Mouse (Mus musculus): ENCODE measurements around the gene Dhx35. TPM values are rescaled to one million over a fixed set of nuclear protein-coding genes. Genes with fewer than 3 reads are reported as not detected.
A peak's percentile ranks its signal among the peaks of the same experiment; 100 is the strongest.

The Dhx35 gene
- polyA plus RNA-seq, 1 experiment from 2014 or later = 19.2 TPM

- WGBS = 57% methylated on average over 11 of the region's 11 CpGs
- H3K4me1 ChIP-seq = no peaks in the 10 kb centered on the region
These were observed 68.9 kb downstream of the Dhx35 start for GRCm38 (mm10) chr2:158863341-158864125.

GRCm38 (mm10) chr2:158864126-158864458 is 69.5 kb downstream of the Dhx35 start:
- Histone ChIP-seq H3K27ac (no peak overlapping the region), H3K27me3 (ENCODE audit: poor library complexity, severe bottlenecking) (no peaks in the 10 kb centered on the region), H3K9me3 (no peaks in the 10 kb centered on the region), H3K36me3 (replicated peaks) (0 out of 2 replicates have a peak, but pooled peaks cover 2% of the 10 kb centered on the region), H3K4me3 (no peak overlapping the region), H3K4me1 (peaks cover 1% of the 10 kb centered on the region; the same call in 1 of the 2 replicates)
- no peak for DNase-seq (ENCODE audit: extremely low spot score, low spot score)
- 82% methylated on average over 4 of the region's 4 CpGs for WGBS

More at GRCm38 (mm10) chr2:158863341-158864125, 68.9 kb downstream of the Dhx35 start:
- Histone ChIP-seq H3K4me3 (no peak overlapping the region), H3K27ac (no peak overlapping the region), H3K36me3 (replicated peaks) (0 out of 2 replicates have a peak, but pooled peaks cover 2% of the 10 kb centered on the region), H3K9me3 (no peaks in the 10 kb centered on the region), H3K27me3 (ENCODE audit: poor library complexity, severe bottlenecking) (no peaks in the 10 kb centered on the region)
- DNase-seq (ENCODE audit: extremely low spot score, low spot score) = peak; percentile 61

DNA sequence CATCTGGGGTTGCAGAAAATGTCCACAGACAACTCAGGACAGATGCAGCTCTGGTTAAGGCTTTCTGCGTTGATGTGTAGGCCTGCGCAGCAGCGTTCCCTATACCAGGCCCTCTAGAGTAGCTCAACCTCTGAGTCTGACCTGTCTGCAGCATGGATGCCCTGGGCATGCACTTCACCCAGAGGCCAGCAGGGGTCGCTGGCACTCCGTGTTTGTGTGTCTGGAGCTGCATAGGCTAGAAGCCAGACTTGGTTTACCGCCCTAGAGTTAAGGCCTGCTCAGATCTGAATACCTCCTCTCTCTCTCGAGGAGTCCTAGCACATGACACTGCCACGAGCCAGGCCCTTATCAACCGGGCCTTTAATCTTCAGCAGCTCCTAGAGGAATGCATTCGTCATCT is 70.8 kb downstream of the Dhx35 start:
- Histone ChIP-seq H3K4me3 (no peak overlapping the region), H3K4me1 (peaks cover 13% of the 10 kb centered on the region), H3K27ac (no peak overlapping the region), H3K9me3 (no peaks in the 10 kb centered on the region), H3K36me3 (replicated peaks) (no peaks in the 10 kb centered on the region), H3K27me3 (ENCODE audit: poor library complexity, severe bottlenecking) (no peaks in the 10 kb centered on the region)
- DNase-seq (ENCODE audit: extremely low spot score, low spot score) = peak; percentile 82
- 34% methylated on average over 10 of the region's 10 CpGs for WGBS

DNA sequence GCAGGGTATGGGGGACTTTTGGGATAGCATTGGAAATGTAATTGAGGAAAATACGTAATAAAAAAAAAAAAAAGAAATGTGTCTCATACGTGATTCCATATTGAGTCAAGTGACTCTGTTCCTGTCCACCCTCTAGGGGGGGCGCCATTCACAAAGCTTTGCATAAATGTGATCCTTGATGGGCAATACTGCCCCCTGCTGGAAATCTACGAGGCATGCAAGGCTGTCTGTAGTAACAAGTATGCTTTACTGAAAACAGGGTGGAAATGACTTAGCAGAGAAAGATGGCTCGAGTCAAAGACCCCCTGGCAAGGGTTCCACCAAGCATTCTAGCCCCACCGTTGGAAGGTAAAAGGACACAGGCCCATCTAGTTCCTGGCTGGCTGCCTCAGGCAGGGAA is 92.0 kb downstream of the Dhx35 start:
- Histone ChIP-seq H3K27me3 (ENCODE audit: poor library complexity, severe bottlenecking) (no peaks in the 10 kb centered on the region), H3K4me1 (no peaks in the 10 kb centered on the region), H3K36me3 (replicated peaks) (no peaks in the 10 kb centered on the region), H3K27ac (no peak overlapping the region), H3K4me3 (no peak overlapping the region), H3K9me3 (no peaks in the 10 kb centered on the region)
- 50% methylated on average over 6 of the region's 6 CpGs for WGBS
- no peak for DNase-seq (ENCODE audit: extremely low spot score, low spot score)

- no peak overlapping the region for H3K27ac ChIP-seq
- no peaks in the 10 kb centered on the region for H3K36me3 ChIP-seq (replicated peaks)
- no peak for DNase-seq (ENCODE audit: extremely low spot score, low spot score)
- 86% methylated on average over 5 of the region's 5 CpGs for WGBS
- H3K27me3 ChIP-seq (ENCODE audit: poor library complexity, severe bottlenecking) = no peaks in the 10 kb centered on the region
- no peaks in the 10 kb centered on the region for H3K4me1 ChIP-seq
- no peaks in the 10 kb centered on the region for H3K9me3 ChIP-seq
- no peak overlapping the region for H3K4me3 ChIP-seq
These were observed 93.9 kb downstream of the Dhx35 start for GRCm38 (mm10) chr2:158888531-158888930.

DNA sequence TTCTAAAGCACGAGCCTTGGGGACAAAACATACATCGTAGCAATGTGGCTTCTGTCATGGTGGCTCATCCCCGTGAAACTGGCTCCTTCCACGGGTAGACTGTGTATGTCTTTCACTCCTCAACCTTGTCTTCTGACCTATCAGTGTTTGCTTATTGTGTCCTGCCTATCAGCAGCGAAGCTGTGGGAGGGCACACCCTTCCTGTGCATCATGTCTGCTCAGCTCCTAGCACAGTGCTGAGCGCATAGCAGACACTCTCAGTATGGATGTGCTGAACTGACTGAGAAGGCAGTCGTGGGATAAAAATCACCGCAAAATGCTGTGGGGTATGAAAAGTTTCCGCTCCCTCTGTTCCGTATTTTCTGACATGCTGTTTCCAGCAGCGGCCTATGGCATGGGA is 94.6 kb downstream of the Dhx35 start:
- H3K27ac ChIP-seq = no peak overlapping the region
- no peak for DNase-seq (ENCODE audit: extremely low spot score, low spot score)
- H3K4me3 ChIP-seq = no peak overlapping the region
- no peaks in the 10 kb centered on the region for H3K4me1 ChIP-seq
- no peaks in the 10 kb centered on the region for H3K36me3 ChIP-seq (replicated peaks)
- 64% methylated on average over 11 of the region's 11 CpGs for WGBS
- H3K27me3 ChIP-seq (ENCODE audit: poor library complexity, severe bottlenecking) = no peaks in the 10 kb centered on the region
- no peaks in the 10 kb centered on the region for H3K9me3 ChIP-seq

DNA sequence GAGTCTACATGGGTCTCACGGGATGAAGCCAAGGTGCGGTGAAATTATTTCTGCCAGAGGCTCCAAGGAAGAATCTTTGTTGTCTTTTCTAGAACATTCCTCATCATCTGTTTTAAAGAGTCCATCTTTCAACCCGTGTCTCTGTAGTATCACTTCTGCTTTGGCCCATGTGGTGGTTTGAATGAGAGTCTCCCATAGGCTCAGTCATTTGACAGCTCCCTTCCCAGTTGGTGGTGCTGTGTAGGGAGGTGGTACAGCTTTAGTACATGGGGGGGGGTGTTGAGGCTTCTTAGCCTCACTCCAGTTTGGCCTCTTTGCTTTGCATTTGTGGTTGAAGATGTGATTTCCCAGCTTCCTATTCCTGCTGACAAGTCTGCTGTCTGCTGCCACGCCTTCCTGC is 96.7 kb downstream of the Dhx35 start:
- 95% methylated on average over 4 of the region's 4 CpGs for WGBS
- H3K4me3 ChIP-seq = no peak overlapping the region
- no peaks in the 10 kb centered on the region for H3K9me3 ChIP-seq
- no peaks in the 10 kb centered on the region for H3K36me3 ChIP-seq (replicated peaks)
- H3K27ac ChIP-seq = no peak overlapping the region
- H3K4me1 ChIP-seq = no peaks in the 10 kb centered on the region
- DNase-seq (ENCODE audit: extremely low spot score, low spot score) = no peak
- no peaks in the 10 kb centered on the region for H3K27me3 ChIP-seq (ENCODE audit: poor library complexity, severe bottlenecking)

DNA sequence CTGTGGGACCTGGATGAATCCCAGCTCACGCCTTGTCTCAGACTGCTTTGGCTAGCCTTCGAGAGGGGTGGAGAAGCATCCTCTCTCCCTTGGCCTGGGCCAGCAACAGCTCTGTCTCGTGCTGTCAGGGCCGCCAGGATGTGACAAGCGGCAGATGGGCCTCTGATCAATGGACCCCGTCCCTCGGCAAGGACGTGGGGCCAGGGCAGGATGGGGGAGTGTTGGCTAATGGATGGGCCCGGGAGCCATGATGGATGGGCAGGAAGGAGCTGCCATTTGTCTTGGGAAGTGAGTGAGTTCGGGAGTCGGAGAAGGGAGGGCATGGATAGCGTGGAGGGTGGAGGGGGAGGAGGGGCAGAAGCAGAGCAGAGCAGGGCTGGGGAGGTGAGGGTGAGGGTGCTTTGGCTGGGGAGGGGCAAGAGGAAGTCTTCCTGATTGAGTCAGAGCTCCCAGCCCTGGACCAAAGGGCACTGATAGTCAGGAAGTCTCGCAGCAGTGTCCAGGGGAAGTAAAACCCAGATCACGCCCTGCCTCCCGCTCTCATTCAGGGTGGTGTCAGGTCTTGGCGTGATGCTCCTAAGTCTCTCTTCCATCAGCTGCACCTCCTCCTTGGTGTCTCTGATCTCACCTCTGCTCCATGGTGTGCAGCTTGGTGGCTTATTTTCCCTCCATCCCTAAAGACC is 98.7 kb downstream of the Dhx35 start:
- no peak overlapping the region for H3K4me3 ChIP-seq
- H3K27me3 ChIP-seq (ENCODE audit: poor library complexity, severe bottlenecking) = no peaks in the 10 kb centered on the region
- H3K9me3 ChIP-seq = no peaks in the 10 kb centered on the region
- no peak overlapping the region for H3K27ac ChIP-seq
- H3K4me1 ChIP-seq = 0 out of 2 replicates have a peak, but pooled peaks cover 2% of the 10 kb centered on the region
- no peak for DNase-seq (ENCODE audit: extremely low spot score, low spot score)
- 82% methylated on average over 16 of the region's 16 CpGs for WGBS
- no peaks in the 10 kb centered on the region for H3K36me3 ChIP-seq (replicated peaks)

DNA sequence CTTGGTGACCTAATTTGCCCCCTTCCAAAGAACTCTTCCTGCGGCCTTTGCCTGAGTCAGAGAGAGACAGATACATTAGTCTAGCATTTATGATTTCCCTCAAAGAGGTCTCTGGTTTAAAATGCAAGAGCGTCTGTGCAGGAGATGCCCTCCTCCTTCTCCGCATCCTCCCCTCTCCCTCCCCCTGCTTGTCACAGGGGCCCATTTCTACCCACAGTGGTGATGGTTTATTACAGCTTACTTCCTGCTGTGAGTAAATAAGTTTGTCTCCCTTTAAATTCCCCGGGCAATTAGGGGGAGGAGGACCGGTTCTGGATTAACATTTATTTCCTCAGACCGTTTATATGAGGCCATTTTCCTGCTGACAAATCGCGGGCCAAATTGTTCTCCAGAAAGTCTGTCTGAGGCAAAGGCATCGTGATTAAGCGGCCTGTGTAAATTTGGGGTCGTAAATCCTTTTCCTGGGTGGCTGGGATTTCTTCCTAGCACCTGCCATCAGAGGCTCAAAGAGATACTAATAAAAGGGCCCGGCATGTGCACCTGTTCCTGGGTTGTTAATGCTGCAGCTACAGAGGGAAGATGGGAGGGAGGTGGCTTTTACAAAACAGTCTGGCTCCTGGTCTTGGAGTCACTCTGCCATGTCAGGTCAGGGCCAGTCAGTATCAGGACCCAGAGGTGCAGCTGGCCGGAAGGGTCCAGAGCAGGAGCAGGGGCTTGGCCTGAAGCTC is 104.0 kb downstream of the Dhx35 start:
- 56% methylated on average over 13 of the region's 13 CpGs for WGBS
- Histone ChIP-seq H3K9me3 (no peaks in the 10 kb centered on the region), H3K36me3 (replicated peaks) (no peaks in the 10 kb centered on the region), H3K4me3 (no peak overlapping the region), H3K4me1 (peaks cover 10% of the 10 kb centered on the region; the same call in 1 of the 2 replicates), H3K27me3 (ENCODE audit: poor library complexity, severe bottlenecking) (no peaks in the 10 kb centered on the region), H3K27ac (no peak overlapping the region)
- DNase-seq (ENCODE audit: extremely low spot score, low spot score) = no peak

Other genes with a start within 250 kb of the Dhx35 start
- 0.14 and 0.47 TPM in 2 replicates for gene Slc32a1, start 184.0 kb upstream of the Dhx35 start, polyA plus RNA-seq (2016; fragmentation: Nextera tagmentation; extraction: Ambion mirVana)
- gene Actr5, start 169.9 kb upstream of the Dhx35 start, polyA plus RNA-seq (2016; fragmentation: Nextera tagmentation; extraction: Ambion mirVana) = 14.1 and 17.0 TPM in 2 replicates
- gene Ppp1r16b, start 129.4 kb upstream of the Dhx35 start, polyA plus RNA-seq (2016; fragmentation: Nextera tagmentation; extraction: Ambion mirVana) = 2.2 and 2.3 TPM in 2 replicates
- gene Fam83d, start 26.7 kb upstream of the Dhx35 start, polyA plus RNA-seq (2016; fragmentation: Nextera tagmentation; extraction: Ambion mirVana) = 49.1 and 49.8 TPM in 2 replicates